Mouse (Mus musculus) megakaryocyte, embryonic 14.5 days (primary cell): ENCODE data around the gene Tmem207.

Source experiments
- FLI1 ChIP-seq: IDR thresholded peaks from 2 replicates; pipeline ENCODE4 v1.6.1; 2012; ENCODE audit warnings: low read length, inconsistent platforms, mixed read lengths
- GATA1 ChIP-seq: IDR thresholded peaks from 3 replicates; pipeline ENCODE4 v1.6.1; 2012; ENCODE audit warnings: mixed read lengths, low read length, inconsistent platforms, borderline replicate concordance

- TF ChIP-seq GATA1: no peak
- no peak for TF ChIP-seq FLI1
Observed at GRCm38 (mm10) chr16:26525832-26526231, 737 bp downstream of the Tmem207 start.
